Mouse (Mus musculus): Measurements from ENCODE around the gene Ece2.

Gene Ece2

GRCm38 (mm10) chr16:20629731-20630634 is at the start of gene Ece2:
Ece2 (plus strand) TSS chr16:20629828.
- no peak for DNase-seq (ENCODE audit: low read depth)

- no peak for DNase-seq (ENCODE audit: low read depth)
Measured at GRCm38 (mm10) chr16:20589366-20589938, 40.2 kb upstream of the Ece2 start, which contains the start of gene Vwa5b2. Vwa5b2 (plus strand) TSS chr16:20589471.

- no peak for DNase-seq (ENCODE audit: low read depth)
Measured at GRCm38 (mm10) chr16:20589939-20590679, 39.5 kb upstream of the Ece2 start.

GRCm38 (mm10) chr16:20590680-20591038 is 39.0 kb upstream of the Ece2 start:
- DNase-seq (ENCODE audit: low read depth) = no peak

- DNase-seq (ENCODE audit: low read depth) = no peak
Measured at GRCm38 (mm10) chr16:20591076-20591705, 38.4 kb upstream of the Ece2 start.

- DNase-seq (ENCODE audit: low read depth) = no peak
Measured at GRCm38 (mm10) chr16:20595060-20595673, 34.5 kb upstream of the Ece2 start.

- no peak for DNase-seq (ENCODE audit: low read depth)
Measured at GRCm38 (mm10) chr16:20595737-20596136, 33.9 kb upstream of the Ece2 start.

- DNase-seq (ENCODE audit: low read depth) = no peak
Measured at GRCm38 (mm10) chr16:20596687-20597441, 32.8 kb upstream of the Ece2 start.

GRCm38 (mm10) chr16:20600511-20600910 is 29.1 kb upstream of the Ece2 start:
- DNase-seq (ENCODE audit: low read depth) = no peak

- no peak for DNase-seq (ENCODE audit: low read depth)
Measured at GRCm38 (mm10) chr16:20604705-20605104, 24.9 kb upstream of the Ece2 start.

GRCm38 (mm10) chr16:20610501-20611356 is 18.9 kb upstream of the Ece2 start:
- DNase-seq (ENCODE audit: low read depth) = peak; percentile 90

GRCm38 (mm10) chr16:20611357-20612227 is 18.0 kb upstream of the Ece2 start, which contains the start of the genes Eef1akmt4, Gm49333 and Alg3:
Eef1akmt4 (plus strand) TSS chr16:20611593.
Gm49333 (plus strand) TSS chr16:20611610.
Alg3 (minus strand) TSS chr16:20611735.
- peak; percentile 93 for DNase-seq (ENCODE audit: low read depth)

- DNase-seq (ENCODE audit: low read depth) = no peak
Measured at GRCm38 (mm10) chr16:20619541-20620398, 9.9 kb upstream of the Ece2 start.

- DNase-seq (ENCODE audit: low read depth) = no peak
Measured at GRCm38 (mm10) chr16:20620399-20620735, 9.3 kb upstream of the Ece2 start.

- no peak for DNase-seq (ENCODE audit: low read depth)
Measured at GRCm38 (mm10) chr16:20620751-20621190, 8.9 kb upstream of the Ece2 start.

GRCm38 (mm10) chr16:20621191-20621990 is 8.2 kb upstream of the Ece2 start, which contains the start of gene Camk2n2:
Camk2n2 (minus strand) TSS chr16:20621287.
- no peak for DNase-seq (ENCODE audit: low read depth)
